Mouse (Mus musculus) CD4-positive helper T cell, adult 2 months (primary cell): ENCODE measurements around the gene Acsm3.
"Not testable (repeated sequence)": the region's sequence is repeated elsewhere in the genome, so short reads cannot be mapped to it uniquely, and the experiment has no call there.

Source experiments
- DNase-seq: peaks from one replicate; pipeline ENCODE4 v3.0.0-alpha.2; 2012; ENCODE audit warnings: low read depth, missing footprints, low spot score

Gene Acsm3

GRCm38 (mm10) chr7:119760527-119760951 is at the start of gene Acsm3:
Gene Acsm3 (plus strand): TSS chr7:119760923.
- DNase-seq = no peak

- no peak for DNase-seq
Measured at GRCm38 (mm10) chr7:119714111-119714510, 46.6 kb upstream of the Acsm3 start.

- DNase-seq = peak; percentile 95
Measured at GRCm38 (mm10) chr7:119720253-119720946, 40.3 kb upstream of the Acsm3 start, which contains the start of gene Thumpd1. Gene Thumpd1 (minus strand): TSS chr7:119720798.

GRCm38 (mm10) chr7:119720947-119721310 is 39.8 kb upstream of the Acsm3 start:
- DNase-seq = no peak

GRCm38 (mm10) chr7:119727621-119728020 is 33.1 kb upstream of the Acsm3 start:
- no peak for DNase-seq

GRCm38 (mm10) chr7:119731262-119731661 is 29.5 kb upstream of the Acsm3 start:
- DNase-seq = peak; percentile 36

- no peak for DNase-seq
Measured at GRCm38 (mm10) chr7:119738877-119739276, 21.8 kb upstream of the Acsm3 start.

- DNase-seq = not testable (repeated sequence)
Measured at GRCm38 (mm10) chr7:119739798-119740468, 20.8 kb upstream of the Acsm3 start.

GRCm38 (mm10) chr7:119744321-119744720 is 16.4 kb upstream of the Acsm3 start:
- peak; percentile 23 for DNase-seq

GRCm38 (mm10) chr7:119745869-119746268 is 14.9 kb upstream of the Acsm3 start:
- no peak for DNase-seq

GRCm38 (mm10) chr7:119748761-119749160 is 12.0 kb upstream of the Acsm3 start:
- no peak for DNase-seq

- DNase-seq = no peak
Measured at GRCm38 (mm10) chr7:119749942-119750341, 10.8 kb upstream of the Acsm3 start.

GRCm38 (mm10) chr7:119753696-119754095 is 7.0 kb upstream of the Acsm3 start:
- DNase-seq = no peak

- no peak for DNase-seq
Measured at GRCm38 (mm10) chr7:119762166-119762697, 1.5 kb downstream of the Acsm3 start.

- no peak for DNase-seq
Measured at GRCm38 (mm10) chr7:119764377-119764776, 3.7 kb downstream of the Acsm3 start.

- no peak for DNase-seq
Measured at GRCm38 (mm10) chr7:119766996-119767395, 6.3 kb downstream of the Acsm3 start.

GRCm38 (mm10) chr7:119769895-119770294 is 9.2 kb downstream of the Acsm3 start:
- no peak for DNase-seq

- no peak for DNase-seq
Measured at GRCm38 (mm10) chr7:119783453-119783852, 22.7 kb downstream of the Acsm3 start.

- DNase-seq = no peak
Measured at GRCm38 (mm10) chr7:119784908-119785307, 24.2 kb downstream of the Acsm3 start.

- DNase-seq = no peak
Measured at GRCm38 (mm10) chr7:119789024-119789423, 28.3 kb downstream of the Acsm3 start.

GRCm38 (mm10) chr7:119793586-119794250 is 33.0 kb downstream of the Acsm3 start, which contains the start of the genes Rexo5 and Eri2:
Gene Rexo5 (plus strand): TSS chr7:119794006.
Gene Eri2 (minus strand): TSS chr7:119794058.
- peak; percentile 89 for DNase-seq

- no peak for DNase-seq
Measured at GRCm38 (mm10) chr7:119794251-119794638, 33.5 kb downstream of the Acsm3 start.
